Mouse (Mus musculus) cerebellum, adult 11-12 months (tissue): ENCODE measurements at regions not wholly inside any gene's neighbourhood (a gene's known extent, or its start where the extent isn't known, plus 50 kb on each side); places are given as distances from the start of the nearest gene placed in this dataset.

ENCODE experiments used
- DNase-seq: peaks from one replicate; pipeline ENCODE4 v3.0.0; 2022

DNA sequence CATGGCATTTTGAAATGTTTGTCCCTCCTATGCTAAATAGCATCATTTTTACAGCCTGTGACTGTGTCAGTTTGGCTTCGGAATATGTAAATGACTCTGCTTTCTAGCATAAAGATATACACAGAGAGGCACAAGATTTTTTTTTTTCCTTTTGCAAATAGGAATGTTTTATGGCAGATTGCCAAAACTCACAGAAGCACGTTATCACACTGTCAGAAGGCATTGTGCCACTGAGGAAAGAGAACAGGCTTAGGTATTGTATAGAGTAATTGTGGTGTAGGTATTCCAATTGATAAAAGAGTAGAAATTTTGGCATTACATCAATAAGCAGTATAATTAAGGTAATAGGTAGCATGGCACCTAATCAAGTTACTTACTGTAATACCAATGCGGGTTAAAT, 988.5 kb upstream of the Tenm2 start:
- DNase-seq, result no peak

DNA sequence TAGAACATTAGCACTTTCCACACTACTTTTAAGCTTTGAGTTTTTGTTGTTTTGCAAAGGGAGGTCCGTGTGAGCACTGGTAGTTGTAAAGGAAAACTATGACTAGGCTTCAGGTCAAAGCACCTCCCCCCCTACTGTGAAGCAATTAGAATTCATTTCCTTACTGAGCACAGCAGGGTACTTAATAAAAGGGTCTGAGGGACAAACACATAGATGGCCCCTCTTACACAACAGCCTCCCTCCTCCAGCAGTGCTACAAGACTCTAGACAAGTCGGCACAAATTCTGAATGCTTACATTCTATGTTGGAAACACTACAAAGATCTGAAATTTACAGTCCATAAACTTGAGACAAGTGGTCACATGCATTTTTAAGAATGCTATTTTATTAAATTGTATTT, 967.6 kb upstream of the Tenm2 start:
- DNase-seq, result no peak

- DNase-seq, result no peak
Measured at GRCm38 (mm10) chr11:38201136-38201741, 965.5 kb upstream of the Tenm2 start.

DNA sequence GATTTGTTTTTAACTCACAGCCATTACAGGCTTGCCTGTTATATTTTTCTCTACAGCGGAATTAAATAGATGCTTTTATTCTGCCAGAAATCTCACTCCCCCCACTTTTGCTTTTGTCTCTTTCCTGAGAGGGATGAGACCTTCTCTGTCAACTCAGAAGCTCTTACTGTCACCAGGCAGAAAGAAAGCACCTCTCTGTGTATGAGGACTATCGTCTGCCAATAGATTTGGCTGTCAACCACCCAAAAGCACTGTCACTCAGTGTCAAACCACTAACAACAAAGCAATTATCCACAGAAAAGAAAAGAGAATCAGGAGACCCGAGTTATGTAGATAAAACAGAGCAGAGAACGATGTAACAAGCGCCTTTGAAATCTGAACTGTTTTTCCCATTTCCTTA, 958.0 kb upstream of the Tenm2 start:
- DNase-seq, result peak; percentile 7

- DNase-seq, result no peak
Measured at GRCm38 (mm10) chr11:38191895-38192547, 956.3 kb upstream of the Tenm2 start.

DNA sequence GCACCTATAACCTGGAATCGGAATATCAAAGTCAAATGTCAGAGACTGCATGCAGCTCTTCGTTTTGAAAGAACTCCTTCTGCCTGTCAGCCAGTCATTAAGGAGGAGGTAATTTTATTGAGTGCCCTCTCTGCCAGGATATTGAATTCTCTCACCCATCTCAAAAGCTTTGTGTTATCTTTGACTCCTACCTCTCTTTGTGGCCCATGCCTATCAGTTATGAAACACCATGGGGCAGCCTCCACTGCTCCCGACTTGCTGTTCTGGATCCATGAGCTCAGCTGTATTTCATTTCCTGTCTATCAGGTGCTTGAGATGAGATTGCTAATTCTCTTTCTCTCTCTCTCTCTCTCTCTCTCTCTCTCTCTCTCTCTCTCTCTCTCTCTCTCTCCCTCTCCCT, 955.7 kb upstream of the Tenm2 start:
- no peak for DNase-seq

- no peak for DNase-seq
Measured at GRCm38 (mm10) chr11:38170721-38171120, 935.0 kb upstream of the Tenm2 start.

- no peak for DNase-seq
Measured at GRCm38 (mm10) chr11:38158310-38158709, 922.5 kb upstream of the Tenm2 start.

GRCm38 (mm10) chr11:38156944-38157343, 921.2 kb upstream of the Tenm2 start:
- no peak for DNase-seq

- DNase-seq, result no peak
Measured at GRCm38 (mm10) chr11:38155706-38156105, 919.9 kb upstream of the Tenm2 start.

GRCm38 (mm10) chr11:38143436-38143835, 907.7 kb upstream of the Tenm2 start:
- no peak for DNase-seq

DNA sequence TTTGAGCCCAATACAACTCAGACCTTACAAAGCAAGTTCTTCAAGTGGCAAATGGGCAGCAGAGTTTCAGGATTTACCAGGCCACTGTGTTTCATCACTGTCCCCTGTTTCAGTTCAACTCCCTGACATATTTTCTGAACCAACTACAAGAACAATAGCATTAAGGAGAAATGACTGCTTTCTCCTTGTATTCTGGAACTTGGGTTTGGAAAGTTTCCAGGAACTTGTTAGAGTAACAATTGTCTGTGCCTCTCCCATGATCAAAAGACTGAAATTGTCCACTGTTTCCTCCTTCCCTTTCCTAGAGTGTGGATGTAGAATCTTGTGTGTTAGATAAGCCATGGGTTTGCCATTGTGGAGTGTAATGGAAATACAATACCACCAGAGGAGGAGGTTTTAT, 893.1 kb upstream of the Tenm2 start:
- DNase-seq, result no peak

DNA sequence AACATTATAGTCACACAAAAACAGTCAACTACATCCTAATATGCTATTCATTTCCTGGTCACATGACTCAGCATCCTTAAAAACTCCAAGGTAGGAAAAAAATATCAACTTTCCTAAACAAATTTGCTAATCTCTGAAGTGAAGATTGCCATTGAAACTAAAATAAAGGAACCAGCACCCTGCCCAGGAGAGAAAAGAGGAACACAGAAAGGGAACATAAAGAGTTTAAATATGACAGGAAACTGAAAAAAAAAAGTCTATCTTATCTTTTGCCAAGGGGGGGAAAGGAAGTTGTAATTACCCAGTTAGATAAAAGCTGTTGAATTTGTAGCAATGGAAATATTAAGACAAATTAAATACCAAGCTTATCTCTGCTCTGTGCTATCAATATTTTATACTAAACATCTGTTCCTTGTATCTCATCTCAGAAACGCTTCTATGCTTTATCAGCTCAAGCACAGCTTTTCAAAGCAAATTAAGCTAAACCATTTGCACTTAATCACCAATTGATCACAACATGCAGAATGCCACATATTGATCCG, 888.1 kb upstream of the Tenm2 start:
- DNase-seq, result no peak

DNA sequence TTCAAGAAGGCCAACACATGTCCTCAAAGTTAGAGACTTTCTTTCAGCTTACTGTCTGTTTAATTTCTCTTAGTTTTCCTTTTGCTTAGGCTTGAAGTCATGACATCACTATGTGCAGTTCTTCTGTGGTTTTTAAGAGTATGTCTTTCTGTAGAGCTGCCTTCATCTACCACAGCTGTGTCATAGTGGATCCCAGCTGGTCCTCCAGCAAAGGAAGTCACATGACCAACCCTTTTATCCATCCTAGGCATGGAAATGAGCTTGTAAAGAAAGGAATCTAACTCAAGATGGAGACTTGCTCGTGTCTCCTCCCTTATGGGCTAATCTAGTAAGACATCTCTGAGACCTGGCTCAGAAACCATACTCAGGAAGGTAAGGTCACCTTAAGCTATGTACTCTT, 886.7 kb upstream of the Tenm2 start:
- DNase-seq, result no peak

DNA sequence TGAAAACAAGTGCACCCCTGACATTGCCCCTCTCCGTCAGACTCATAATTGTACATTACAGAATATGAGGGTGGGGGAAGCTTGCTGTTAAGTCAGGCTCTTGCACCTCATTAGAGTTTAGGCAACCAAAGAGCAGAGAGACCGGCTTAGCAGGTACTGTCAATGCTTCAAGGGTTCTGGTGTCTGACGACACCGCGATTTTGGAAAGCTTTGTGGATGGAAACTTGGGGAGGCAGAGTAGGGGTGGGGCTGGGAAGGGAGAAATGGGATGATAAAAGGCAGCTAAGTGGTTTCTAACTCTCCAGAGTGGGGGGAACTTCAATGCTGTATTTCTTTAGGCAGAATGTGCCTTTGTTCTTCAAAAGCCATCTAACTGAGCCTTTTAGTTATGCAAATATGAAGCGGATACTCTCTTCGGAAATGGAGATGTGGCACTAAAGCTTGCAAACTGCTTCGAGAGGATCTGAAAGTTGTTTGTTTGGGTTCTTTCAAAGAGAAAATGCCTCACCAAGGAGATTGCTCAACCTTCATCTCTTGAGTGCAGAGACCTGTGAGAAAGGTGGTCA, 885.4 kb upstream of the Tenm2 start:
- no peak for DNase-seq

- no peak for DNase-seq
Measured at GRCm38 (mm10) chr11:38117741-38118140, 882.0 kb upstream of the Tenm2 start.

DNA sequence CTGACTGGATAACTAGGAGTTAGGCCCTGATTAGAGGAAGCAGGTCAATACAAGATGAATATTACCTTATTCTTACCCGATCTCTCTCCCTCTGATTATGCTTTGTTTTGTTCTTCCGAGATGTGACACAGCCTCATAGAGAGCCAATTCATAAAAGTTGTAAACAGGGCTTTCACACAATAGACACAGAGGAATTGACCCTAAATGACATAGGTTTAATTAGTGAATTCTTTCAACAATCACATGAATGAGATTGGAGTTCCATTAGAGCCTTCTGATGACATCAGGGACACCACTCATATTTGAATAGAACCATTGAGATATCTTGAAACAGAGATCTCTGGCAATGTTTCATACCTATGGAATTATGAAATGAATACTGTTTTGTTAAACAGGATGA, 856.4 kb upstream of the Tenm2 start:
- no peak for DNase-seq

DNA sequence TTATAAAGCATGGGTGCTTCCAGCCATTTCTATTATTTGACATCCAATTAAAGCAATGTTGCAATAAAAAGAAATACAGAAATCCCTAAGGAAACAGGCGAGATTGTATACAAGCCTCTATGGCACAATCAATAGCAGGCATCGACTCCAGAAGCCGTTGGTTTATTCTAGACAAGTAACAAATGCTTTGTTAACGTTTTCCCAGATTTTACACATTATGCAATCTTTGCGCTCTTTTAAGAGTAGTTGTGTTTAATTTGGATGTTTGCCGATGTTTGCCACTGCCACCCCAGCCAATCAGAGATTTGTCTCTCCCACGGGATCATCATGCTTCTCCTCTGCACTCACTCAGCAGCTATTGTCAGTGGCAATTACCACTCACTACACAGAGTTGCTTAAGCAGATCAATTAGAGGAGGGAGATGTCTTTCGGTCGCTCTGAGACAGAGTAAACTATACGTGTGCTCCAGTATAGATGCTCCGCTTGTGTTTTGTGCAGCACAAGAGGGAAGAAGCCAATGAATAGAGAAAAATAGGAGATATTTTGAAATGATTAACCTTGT, 839.5 kb upstream of the Tenm2 start:
- no peak for DNase-seq

DNA sequence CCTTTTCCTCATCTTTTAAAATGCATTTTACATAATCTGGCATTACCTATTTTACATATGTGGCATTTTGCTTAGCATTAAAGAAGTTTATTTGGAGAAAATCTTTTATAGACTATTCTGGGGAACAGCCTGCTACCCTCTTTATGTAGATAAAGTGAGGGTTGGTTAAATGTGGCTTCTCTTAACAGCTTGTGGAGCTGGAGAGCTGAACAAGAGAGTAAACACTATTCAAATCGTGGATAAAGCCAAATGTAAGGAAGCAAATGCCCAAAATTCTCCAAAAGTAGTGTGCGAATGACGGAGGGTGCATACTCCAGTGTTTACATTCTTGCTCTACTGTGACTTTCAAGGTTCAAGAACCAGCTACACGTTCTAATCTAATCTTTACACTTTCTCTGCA, 833.9 kb upstream of the Tenm2 start:
- DNase-seq, result no peak

GRCm38 (mm10) chr11:38067682-38068081, 831.9 kb upstream of the Tenm2 start:
- peak; percentile 4 for DNase-seq

- DNase-seq, result no peak
Measured at GRCm38 (mm10) chr11:38066091-38066490, 830.3 kb upstream of the Tenm2 start.

GRCm38 (mm10) chr11:38060105-38060504, 824.3 kb upstream of the Tenm2 start:
- no peak for DNase-seq

DNA sequence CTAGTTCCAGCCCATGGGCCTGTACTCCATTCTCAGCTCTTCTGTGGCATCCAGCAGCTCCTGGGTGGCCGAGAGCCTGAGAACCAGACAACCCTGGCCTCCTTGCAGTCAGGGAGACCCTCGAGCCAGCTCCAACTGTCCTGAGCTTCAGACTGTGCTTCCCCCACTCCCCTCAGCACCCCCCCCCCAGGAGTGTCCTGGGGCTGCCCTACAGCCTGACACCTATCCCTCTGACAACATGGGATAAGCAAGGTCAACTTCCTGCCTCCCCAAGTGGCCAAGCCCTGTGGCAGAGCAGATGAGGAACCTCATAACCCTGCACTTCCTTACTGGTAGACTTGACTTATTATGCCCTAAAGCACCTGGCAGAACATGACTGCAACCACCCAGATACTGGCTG, 823.1 kb upstream of the Tenm2 start:
- no peak for DNase-seq

GRCm38 (mm10) chr11:38036582-38036981, 800.8 kb upstream of the Tenm2 start:
- no peak for DNase-seq
